Mouse (Mus musculus): ENCODE data around the gene 4930438A08Rik. TPM values are rescaled to one million over a fixed set of nuclear protein-coding genes. Genes with fewer than 3 reads are reported as not detected.

4930438A08Rik gene
- polyA plus RNA-seq, 1 experiment = 0.07 TPM

GRCm38 (mm10) chr11:58235152-58235551 is 39.4 kb upstream of the 4930438A08Rik start:
- no peaks in the 10 kb centered on the region for H3K36me3 ChIP-seq (ENCODE audit: control insufficient read depth, insufficient read depth, low read length)
- no peaks in the 10 kb centered on the region for H3K27me3 ChIP-seq (ENCODE audit: control insufficient read depth, insufficient read depth, low read length)
- WGBS = 43% methylated on average over 6 of the region's 6 CpGs
- peak; percentile 57 for DNase-seq
- TF ChIP-seq POLR2A (IDR thresholded peaks at IDR 0.05; ENCODE audit: control insufficient read depth, extremely low read depth, insufficient read depth, low read length, poor library complexity) (no peak), CTCF (IDR thresholded peaks at IDR 0.05; ENCODE audit: borderline replicate concordance, control insufficient read depth, extremely low read depth, insufficient read depth, low read length, poor library complexity) (peak; percentile 18; the same call in 1 of the 2 replicates)
- no peak overlapping the region for H3K4me3 ChIP-seq (ENCODE audit: control insufficient read depth, insufficient read depth, low read length)
- peaks cover 15% of the 10 kb centered on the region for H3K4me1 ChIP-seq (replicated peaks; ENCODE audit: control insufficient read depth, insufficient read depth, low read length)
- H3K27ac ChIP-seq (ENCODE audit: control insufficient read depth, insufficient read depth, low read length) = no peak overlapping the region

GRCm38 (mm10) chr11:58238840-58239791 is 35.5 kb upstream of the 4930438A08Rik start:
- no peak overlapping the region for H3K27ac ChIP-seq (ENCODE audit: control insufficient read depth, insufficient read depth, low read length)
- H3K4me3 ChIP-seq (ENCODE audit: control insufficient read depth, insufficient read depth, low read length) = peak overlapping the region; percentile 19; the same call in 1 of the 2 replicates
- WGBS = 9% methylated on average over 37 of the region's 37 CpGs
- H3K27me3 ChIP-seq (ENCODE audit: control insufficient read depth, insufficient read depth, low read length) = no peaks in the 10 kb centered on the region
- DNase-seq = peak; percentile 46
- no peaks in the 10 kb centered on the region for H3K36me3 ChIP-seq (ENCODE audit: control insufficient read depth, insufficient read depth, low read length)
- TF ChIP-seq POLR2A (IDR thresholded peaks at IDR 0.05; ENCODE audit: control insufficient read depth, extremely low read depth, insufficient read depth, low read length, poor library complexity) (no peak), CTCF (IDR thresholded peaks at IDR 0.05; ENCODE audit: borderline replicate concordance, control insufficient read depth, extremely low read depth, insufficient read depth, low read length, poor library complexity) (no peak)
- peaks cover 7% of the 10 kb centered on the region for H3K4me1 ChIP-seq (replicated peaks; ENCODE audit: control insufficient read depth, insufficient read depth, low read length)

DNA sequence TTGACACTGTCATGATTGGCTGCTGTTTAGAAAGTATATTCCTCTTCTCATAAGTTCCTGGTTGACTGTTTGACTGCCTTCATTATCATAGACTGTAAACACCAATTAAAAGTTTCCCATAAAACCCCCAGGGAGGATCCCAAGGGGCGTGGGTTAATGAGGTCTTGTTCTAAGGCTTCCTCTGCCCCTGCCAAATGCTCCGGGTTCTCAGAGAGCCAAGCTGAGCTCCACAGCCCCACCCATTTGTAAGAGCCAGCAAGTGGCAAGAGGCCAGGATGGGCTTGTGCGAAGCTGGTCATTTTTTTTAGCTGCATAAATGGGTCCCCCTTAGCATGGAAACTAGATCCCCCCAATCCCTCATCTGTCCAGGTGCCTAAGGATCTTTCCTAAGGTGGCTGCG is 27.3 kb upstream of the 4930438A08Rik start:
- WGBS = 67% methylated on average over 4 of the region's 4 CpGs
- Histone ChIP-seq H3K27ac (ENCODE audit: control insufficient read depth, insufficient read depth, low read length) (no peak overlapping the region), H3K4me3 (ENCODE audit: control insufficient read depth, insufficient read depth, low read length) (no peak overlapping the region), H3K27me3 (ENCODE audit: control insufficient read depth, insufficient read depth, low read length) (no peaks in the 10 kb centered on the region), H3K36me3 (ENCODE audit: control insufficient read depth, insufficient read depth, low read length) (no peaks in the 10 kb centered on the region), H3K4me1 (replicated peaks; ENCODE audit: control insufficient read depth, insufficient read depth, low read length) (no peaks in the 10 kb centered on the region)
- DNase-seq = no peak
- TF ChIP-seq CTCF (IDR thresholded peaks at IDR 0.05; ENCODE audit: borderline replicate concordance, control insufficient read depth, extremely low read depth, insufficient read depth, low read length, poor library complexity) = no peak
- TF ChIP-seq POLR2A (IDR thresholded peaks at IDR 0.05; ENCODE audit: control insufficient read depth, extremely low read depth, insufficient read depth, low read length, poor library complexity) = no peak

GRCm38 (mm10) chr11:58249203-58249981 is 25.2 kb upstream of the 4930438A08Rik start:
- 88% methylated on average over 7 of the region's 7 CpGs for WGBS
- TF ChIP-seq POLR2A (IDR thresholded peaks at IDR 0.05; ENCODE audit: control insufficient read depth, extremely low read depth, insufficient read depth, low read length, poor library complexity) = no peak
- no peak for TF ChIP-seq CTCF (IDR thresholded peaks at IDR 0.05; ENCODE audit: borderline replicate concordance, control insufficient read depth, extremely low read depth, insufficient read depth, low read length, poor library complexity)
- Histone ChIP-seq H3K27me3 (ENCODE audit: control insufficient read depth, insufficient read depth, low read length) (no peaks in the 10 kb centered on the region), H3K4me3 (ENCODE audit: control insufficient read depth, insufficient read depth, low read length) (no peak overlapping the region), H3K4me1 (replicated peaks; ENCODE audit: control insufficient read depth, insufficient read depth, low read length) (no peaks in the 10 kb centered on the region), H3K27ac (ENCODE audit: control insufficient read depth, insufficient read depth, low read length) (no peak overlapping the region), H3K36me3 (ENCODE audit: control insufficient read depth, insufficient read depth, low read length) (no peaks in the 10 kb centered on the region)
- DNase-seq = no peak

DNA sequence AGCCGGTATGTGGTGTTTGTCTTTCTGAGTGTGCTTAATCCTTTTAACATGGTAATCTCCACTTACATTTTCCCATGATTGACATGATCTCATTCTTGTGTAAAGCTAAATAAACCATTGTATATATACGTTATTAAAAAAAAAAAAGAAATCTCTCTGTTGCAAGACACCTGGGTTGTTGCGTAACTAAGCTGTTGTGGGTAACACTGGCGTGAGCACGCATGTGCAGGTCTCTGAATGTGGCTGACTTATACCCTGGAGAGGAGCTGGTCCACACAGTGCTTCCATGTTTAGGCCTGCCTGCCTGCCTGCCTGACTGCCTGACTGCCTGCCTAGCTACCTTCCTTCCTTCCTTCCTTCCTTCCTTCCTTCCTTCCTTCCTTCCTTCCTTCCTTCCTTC is 24.0 kb upstream of the 4930438A08Rik start:
- 87% methylated on average over 5 of the region's 5 CpGs for WGBS
- Histone ChIP-seq H3K27ac (ENCODE audit: control insufficient read depth, insufficient read depth, low read length) (no peak overlapping the region), H3K4me1 (replicated peaks; ENCODE audit: control insufficient read depth, insufficient read depth, low read length) (no peaks in the 10 kb centered on the region), H3K36me3 (ENCODE audit: control insufficient read depth, insufficient read depth, low read length) (no peaks in the 10 kb centered on the region), H3K27me3 (ENCODE audit: control insufficient read depth, insufficient read depth, low read length) (no peaks in the 10 kb centered on the region), H3K4me3 (ENCODE audit: control insufficient read depth, insufficient read depth, low read length) (no peak overlapping the region)
- no peak for DNase-seq
- no peak for TF ChIP-seq POLR2A (IDR thresholded peaks at IDR 0.05; ENCODE audit: control insufficient read depth, extremely low read depth, insufficient read depth, low read length, poor library complexity)
- TF ChIP-seq CTCF (IDR thresholded peaks at IDR 0.05; ENCODE audit: borderline replicate concordance, control insufficient read depth, extremely low read depth, insufficient read depth, low read length, poor library complexity) = no peak

DNA sequence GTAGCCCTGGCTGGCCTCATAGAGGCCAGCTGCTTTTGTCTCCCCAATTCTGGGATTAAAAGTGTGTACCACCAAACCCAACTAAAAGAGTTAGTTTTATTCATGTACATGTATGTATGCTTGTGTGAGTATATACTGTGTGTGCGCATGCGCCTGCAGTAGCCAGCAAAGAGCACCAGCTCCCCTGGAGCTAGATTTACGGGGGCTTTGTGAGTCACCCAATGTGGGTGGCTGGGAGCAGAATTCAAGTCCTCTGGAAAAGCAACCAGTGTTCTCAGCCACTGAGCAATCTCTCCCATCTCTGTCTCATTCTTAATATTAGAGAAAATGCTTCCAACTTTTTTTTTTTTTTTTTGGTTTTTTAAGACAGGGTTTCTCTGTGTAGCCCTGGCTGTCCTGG is 20.2 kb upstream of the 4930438A08Rik start:
- H3K4me3 ChIP-seq (ENCODE audit: control insufficient read depth, insufficient read depth, low read length) = no peak overlapping the region
- no peak for DNase-seq
- over 99% methylated on average over 3 of the region's 3 CpGs for WGBS
- no peaks in the 10 kb centered on the region for H3K4me1 ChIP-seq (replicated peaks; ENCODE audit: control insufficient read depth, insufficient read depth, low read length)
- TF ChIP-seq CTCF (IDR thresholded peaks at IDR 0.05; ENCODE audit: borderline replicate concordance, control insufficient read depth, extremely low read depth, insufficient read depth, low read length, poor library complexity) (no peak), POLR2A (IDR thresholded peaks at IDR 0.05; ENCODE audit: control insufficient read depth, extremely low read depth, insufficient read depth, low read length, poor library complexity) (no peak)
- H3K27me3 ChIP-seq (ENCODE audit: control insufficient read depth, insufficient read depth, low read length) = no peaks in the 10 kb centered on the region
- H3K27ac ChIP-seq (ENCODE audit: control insufficient read depth, insufficient read depth, low read length) = no peak overlapping the region
- no peaks in the 10 kb centered on the region for H3K36me3 ChIP-seq (ENCODE audit: control insufficient read depth, insufficient read depth, low read length)
